Mouse (Mus musculus): ENCODE measurements around the gene Neurl3. TPM values are rescaled to one million over a fixed set of nuclear protein-coding genes. Genes with fewer than 3 reads are reported as not detected.

Neurl3 gene
- polyA plus RNA-seq (2017; shearing (Covaris generic)): 100 to 1,000 TPM; 118 to 129 TPM

GRCm38 (mm10) chr1:36274455-36274854 lies at the start of gene Neurl3:
Gene Neurl3 (minus strand): TSS chr1:36274679.

GRCm38 (mm10) chr1:36307495-36308280 lies 33.2 kb upstream of the Neurl3 start, which contains the start of gene Arid5a:
Gene Arid5a (plus strand): TSS chr1:36307733.

GRCm38 (mm10) chr1:36244058-36244827 lies 30.2 kb downstream of the Neurl3 start, which contains the start of gene Uggt1:
Gene Uggt1 (minus strand): TSS chr1:36244720.

Other genes starting within 250 kb of the Neurl3 start
- gene Hs6st1, start 206.3 kb downstream of the Neurl3 start, polyA plus RNA-seq (2017; shearing (Covaris generic)): 10 to 100 TPM; 14.1 to 17.5 TPM
- gene Uggt1, start 30.0 kb downstream of the Neurl3 start, polyA plus RNA-seq (2017; shearing (Covaris generic)): 100 to 1,000 TPM in 1 of 2 experiments, 10 to 100 TPM in 1; 78.9 to 103 TPM
- 100 to 1,000 TPM; 103 to 151 TPM for gene Arid5a, start 33.1 kb upstream of the Neurl3 start, polyA plus RNA-seq (2017; shearing (Covaris generic))
- gene Kansl3, start 94.5 kb upstream of the Neurl3 start, polyA plus RNA-seq (2017; shearing (Covaris generic)): 10 to 100 TPM; 50.8 to 75.9 TPM
- 1 to 10 TPM; 1.2 to 2.5 TPM for gene Fer1l5, start 97.6 kb upstream of the Neurl3 start, polyA plus RNA-seq (2017; shearing (Covaris generic))
- 10 to 100 TPM; 27.8 to 30.6 TPM for gene Lman2l, start 170.6 kb upstream of the Neurl3 start, polyA plus RNA-seq (2017; shearing (Covaris generic))
- gene Cnnm4, start 196.9 kb upstream of the Neurl3 start, polyA plus RNA-seq (2017; shearing (Covaris generic)): 1 to 10 TPM; 2.4 to 3.1 TPM
- gene Cnnm3, start 237.2 kb upstream of the Neurl3 start, polyA plus RNA-seq (2017; shearing (Covaris generic)): 10 to 100 TPM; 37.2 to 37.5 TPM